Mouse (Mus musculus): Measurements from ENCODE around the gene Trim14. TPM values are rescaled to one million over a fixed set of nuclear protein-coding genes. Genes with fewer than 3 reads are reported as not detected.
A peak's percentile ranks its signal among the peaks of the same experiment; 100 is the strongest.
"Not testable (repeated sequence)": the region's sequence is repeated elsewhere in the genome, so short reads cannot be mapped to it uniquely, and the experiment has no call there.

The Trim14 gene
- polyA plus RNA-seq (2014; fragmentation: Nextera tagmentation; extraction: Ambion mirVana) = 1.7 and 3.1 TPM in 2 replicates

DNA sequence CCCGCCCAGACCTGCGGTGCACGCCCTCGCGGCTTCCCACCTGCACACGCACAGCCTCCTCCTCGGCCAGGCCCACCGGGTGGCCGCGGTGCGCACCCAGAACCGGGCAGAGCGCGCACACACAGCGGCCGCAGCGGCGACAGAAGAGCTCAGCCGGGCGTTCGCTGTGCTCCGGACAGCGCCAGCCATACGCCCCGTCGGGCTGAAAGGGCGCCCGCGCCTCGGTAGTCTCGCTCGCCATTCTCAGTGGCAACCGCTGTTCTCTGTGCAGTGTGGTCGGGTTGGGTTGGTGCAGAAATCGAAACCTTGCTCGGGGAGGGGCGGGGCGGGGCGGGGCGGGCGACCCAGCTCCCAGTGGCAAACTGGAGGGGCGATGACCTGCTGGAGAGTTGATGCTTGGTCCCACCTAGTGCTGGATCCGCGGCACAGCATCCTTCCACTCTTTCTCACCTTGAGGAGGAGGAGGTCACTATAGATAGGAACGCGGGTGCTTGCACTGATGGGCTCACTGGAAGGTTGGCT is at the start of gene Trim14:
Trim14 (minus strand) TSS at position 302 of the 522 bp plus-strand sequence.
- H3K4me3 ChIP-seq (ENCODE audit: low read depth, low read length) = peak within 1 kb of the TSS; percentile 43
- peaks cover 55% of the 10 kb centered on the region for H3K27me3 ChIP-seq (ENCODE audit: insufficient read depth, low read length)
- no peaks in the 10 kb centered on the region for H3K9me3 ChIP-seq (ENCODE audit: low read depth, low read length)
- H3K9ac ChIP-seq = peak within 1 kb of the TSS; percentile 40
- H3K36me3 ChIP-seq (ENCODE audit: insufficient read depth) = no peaks in the 10 kb centered on the region
- under 1% methylated on average over 46 of the region's 46 CpGs for WGBS
- peak; percentile 73 for ATAC-seq (ENCODE audit: insufficient read depth)
- peaks cover 4% of the 10 kb centered on the region; the same call in 1 of the 2 replicates for H3K4me1 ChIP-seq (ENCODE audit: insufficient read depth)
- TF ChIP-seq CTCF (IDR thresholded peaks at IDR 0.05; ENCODE audit: low read depth) = peak; percentile 41
- peak; percentile 60 for DNase-seq
- no peak within 1 kb of the TSS for H3K27ac ChIP-seq (ENCODE audit: low read depth)
- peak within 1 kb of the TSS; percentile 73 for H3K4me2 ChIP-seq

DNA sequence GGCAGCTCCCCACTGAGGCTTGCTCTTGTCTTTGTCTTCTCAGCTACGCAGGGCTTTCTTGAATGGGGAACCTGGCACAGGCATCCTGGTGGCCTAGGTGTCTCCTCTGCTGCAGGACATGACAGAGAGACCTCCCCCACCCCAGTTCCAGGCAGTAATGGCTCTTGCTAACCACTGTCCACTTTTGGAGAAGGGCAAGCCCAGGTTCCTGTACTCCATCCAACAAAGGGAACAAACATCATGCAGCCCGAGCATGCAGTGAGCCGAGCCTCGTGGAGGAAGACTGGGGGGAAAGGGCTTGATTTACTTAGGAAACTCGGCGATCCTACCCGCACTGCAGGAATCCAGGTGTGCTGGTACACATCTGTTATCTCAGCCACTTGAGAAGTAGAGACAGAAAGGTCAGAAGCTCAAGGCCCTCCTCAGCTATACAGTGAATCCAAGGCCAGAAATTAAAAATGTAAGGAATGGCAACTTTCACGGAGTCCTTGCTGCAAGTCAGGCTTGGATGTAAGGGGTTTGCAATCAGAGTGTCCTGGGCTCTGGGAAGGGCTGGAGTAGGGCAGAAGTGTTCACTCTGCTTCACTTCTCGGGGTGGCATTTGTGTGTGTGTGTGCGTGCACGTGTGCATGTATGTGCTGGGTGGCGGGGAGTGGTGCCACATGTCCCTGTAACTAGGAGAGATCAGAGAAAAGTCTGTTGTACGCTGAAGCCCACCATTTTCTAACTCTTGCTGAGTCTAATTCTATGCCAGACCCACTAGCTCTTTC is 49.3 kb upstream of the Trim14 start:
- no peak overlapping the region for H3K4me3 ChIP-seq (ENCODE audit: low read depth, low read length)
- no peak overlapping the region for H3K4me2 ChIP-seq
- no peak for ATAC-seq (ENCODE audit: insufficient read depth)
- DNase-seq = no peak
- TF ChIP-seq CTCF (IDR thresholded peaks at IDR 0.05; ENCODE audit: low read depth) = no peak
- H3K9ac ChIP-seq = no peak overlapping the region
- H3K27ac ChIP-seq (ENCODE audit: low read depth) = no peak overlapping the region
- no peaks in the 10 kb centered on the region for H3K4me1 ChIP-seq (ENCODE audit: insufficient read depth)
- WGBS = 61% methylated on average over 13 of the region's 13 CpGs
- no peaks in the 10 kb centered on the region for H3K27me3 ChIP-seq (ENCODE audit: insufficient read depth, low read length)
- no peaks in the 10 kb centered on the region for H3K36me3 ChIP-seq (ENCODE audit: insufficient read depth)
- no peaks in the 10 kb centered on the region for H3K9me3 ChIP-seq (ENCODE audit: low read depth, low read length)

DNA sequence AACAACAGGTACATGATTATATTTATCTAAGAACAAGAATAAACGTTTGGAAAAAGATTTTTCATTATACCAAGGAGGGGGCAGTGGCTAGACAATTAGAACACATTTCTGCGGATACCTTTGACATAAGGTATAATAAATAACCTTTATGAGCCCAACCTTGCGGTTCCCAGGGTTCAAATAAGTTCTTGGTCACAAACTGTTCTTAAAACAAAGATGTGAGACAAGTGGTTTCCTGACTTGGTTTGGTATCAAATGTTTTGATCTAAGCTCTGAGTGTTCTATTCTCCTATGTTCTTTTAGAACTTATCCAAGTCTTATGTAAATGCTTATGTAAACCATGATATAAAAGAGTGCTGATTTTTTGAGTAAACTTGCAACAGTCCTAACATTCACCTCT is 48.6 kb upstream of the Trim14 start:
- not testable (repeated sequence) for H3K9me3 ChIP-seq (ENCODE audit: low read depth, low read length); H3K4me3 ChIP-seq (ENCODE audit: low read depth, low read length); H3K27ac ChIP-seq (ENCODE audit: low read depth); H3K36me3 ChIP-seq (ENCODE audit: insufficient read depth); H3K27me3 ChIP-seq (ENCODE audit: insufficient read depth, low read length); H3K4me1 ChIP-seq (ENCODE audit: insufficient read depth); ATAC-seq (ENCODE audit: insufficient read depth); H3K4me2 ChIP-seq; DNase-seq; H3K9ac ChIP-seq
- 59% methylated on average over 3 of the region's 3 CpGs for WGBS

DNA sequence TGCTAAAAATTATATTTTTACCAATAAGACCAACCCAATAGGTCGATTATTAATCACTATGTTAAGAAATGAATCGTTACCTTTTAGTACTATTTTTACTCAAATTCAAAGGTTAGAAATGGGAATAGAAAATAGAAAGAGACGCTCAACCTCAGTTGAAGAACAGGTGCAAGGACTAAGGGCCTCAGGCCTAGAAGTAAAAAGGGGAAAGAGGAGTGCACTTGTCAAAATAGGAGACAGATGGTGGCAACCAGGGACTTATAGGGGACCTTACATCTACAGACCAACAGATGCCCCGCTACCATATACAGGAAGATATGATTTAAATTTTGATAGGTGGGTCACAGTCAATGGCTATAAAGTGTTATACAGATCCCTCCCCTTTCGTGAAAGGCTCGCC is 48.1 kb upstream of the Trim14 start:
- ATAC-seq (ENCODE audit: insufficient read depth); H3K9me3 ChIP-seq (ENCODE audit: low read depth, low read length): not testable (repeated sequence)
- 90% methylated on average over 2 of the region's 6 CpGs for WGBS

DNA sequence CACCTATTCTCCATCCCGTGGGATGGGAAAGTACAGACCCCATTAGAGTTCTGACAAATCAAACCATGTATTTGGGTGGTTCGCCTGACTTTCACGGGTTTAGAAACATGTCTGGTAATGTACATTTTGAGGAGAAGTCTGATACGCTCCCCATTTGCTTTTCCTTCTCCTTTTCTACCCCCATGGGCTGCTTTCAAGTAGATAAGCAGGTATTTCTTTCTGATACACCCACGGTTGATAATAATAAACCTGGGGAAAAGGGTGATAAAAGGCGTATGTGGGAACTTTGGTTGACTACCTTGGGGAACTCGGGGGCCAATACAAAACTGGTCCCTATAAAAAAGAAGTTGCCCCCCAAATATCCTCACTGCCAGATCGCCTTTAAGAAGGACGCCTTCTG is 46.1 kb upstream of the Trim14 start:
- 78% methylated on average over 9 of the region's 9 CpGs for WGBS
- H3K9me3 ChIP-seq (ENCODE audit: low read depth, low read length); DNase-seq; H3K27me3 ChIP-seq (ENCODE audit: insufficient read depth, low read length); H3K9ac ChIP-seq; H3K4me1 ChIP-seq (ENCODE audit: insufficient read depth); ATAC-seq (ENCODE audit: insufficient read depth); H3K4me3 ChIP-seq (ENCODE audit: low read depth, low read length); H3K4me2 ChIP-seq; H3K27ac ChIP-seq (ENCODE audit: low read depth); H3K36me3 ChIP-seq (ENCODE audit: insufficient read depth): not testable (repeated sequence)

More for the DNA sequence above, 48.1 kb upstream of the Trim14 start:
- H3K4me1 ChIP-seq (ENCODE audit: insufficient read depth); H3K27ac ChIP-seq (ENCODE audit: low read depth); H3K27me3 ChIP-seq (ENCODE audit: insufficient read depth, low read length); H3K4me3 ChIP-seq (ENCODE audit: low read depth, low read length); H3K36me3 ChIP-seq (ENCODE audit: insufficient read depth); H3K4me2 ChIP-seq; H3K9ac ChIP-seq; DNase-seq: not testable (repeated sequence)

DNA sequence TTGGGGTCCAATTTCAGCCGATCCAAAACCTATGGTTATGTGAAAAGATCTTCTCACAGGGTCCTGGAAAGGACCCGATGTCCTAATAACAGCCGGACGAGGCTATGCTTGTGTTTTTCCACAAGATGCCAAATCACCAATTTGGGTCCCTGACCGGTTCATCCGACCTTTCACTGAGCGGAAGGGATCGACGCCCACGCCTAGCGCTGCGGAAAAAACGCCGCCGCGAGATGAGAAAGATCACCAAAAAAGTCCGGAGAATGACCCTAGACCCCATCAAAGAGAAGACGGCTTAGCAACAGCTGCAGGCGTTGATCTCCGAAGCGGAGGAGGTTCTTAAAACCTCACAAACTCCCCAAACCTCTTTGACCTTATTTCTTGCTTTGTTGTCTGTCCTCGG is 45.6 kb upstream of the Trim14 start:
- 93% methylated on average over 22 of the region's 22 CpGs for WGBS
- not testable (repeated sequence) for H3K9me3 ChIP-seq (ENCODE audit: low read depth, low read length); H3K4me3 ChIP-seq (ENCODE audit: low read depth, low read length); ATAC-seq (ENCODE audit: insufficient read depth); H3K27ac ChIP-seq (ENCODE audit: low read depth); H3K9ac ChIP-seq; DNase-seq; H3K36me3 ChIP-seq (ENCODE audit: insufficient read depth); H3K4me1 ChIP-seq (ENCODE audit: insufficient read depth); H3K27me3 ChIP-seq (ENCODE audit: insufficient read depth, low read length); H3K4me2 ChIP-seq

DNA sequence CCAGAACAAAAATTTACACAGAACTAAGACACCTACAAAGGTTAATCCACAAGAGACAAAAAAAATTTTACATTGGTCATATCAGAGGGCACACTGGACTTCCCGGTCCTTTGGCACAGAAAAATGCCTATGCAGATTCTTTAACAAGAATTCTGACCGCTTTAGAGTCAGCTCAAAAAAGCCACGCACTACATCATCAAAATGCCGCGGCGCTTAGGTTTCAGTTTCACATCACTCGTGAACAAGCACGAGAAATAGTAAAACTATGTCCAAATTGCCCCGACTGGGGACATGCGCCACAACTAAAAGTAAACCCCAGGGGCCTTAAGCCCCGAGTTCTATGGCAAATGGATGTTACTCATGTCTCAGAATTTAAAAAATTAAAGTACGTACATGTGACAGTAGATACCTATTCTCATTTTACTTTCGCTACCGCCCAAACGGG is 44.9 kb upstream of the Trim14 start:
- not testable (repeated sequence) for DNase-seq; H3K36me3 ChIP-seq (ENCODE audit: insufficient read depth); H3K4me3 ChIP-seq (ENCODE audit: low read depth, low read length); H3K9me3 ChIP-seq (ENCODE audit: low read depth, low read length); H3K27ac ChIP-seq (ENCODE audit: low read depth); H3K27me3 ChIP-seq (ENCODE audit: insufficient read depth, low read length); H3K4me2 ChIP-seq; H3K9ac ChIP-seq; H3K4me1 ChIP-seq (ENCODE audit: insufficient read depth); ATAC-seq (ENCODE audit: insufficient read depth)
- 89% methylated on average over 15 of the region's 15 CpGs for WGBS

DNA sequence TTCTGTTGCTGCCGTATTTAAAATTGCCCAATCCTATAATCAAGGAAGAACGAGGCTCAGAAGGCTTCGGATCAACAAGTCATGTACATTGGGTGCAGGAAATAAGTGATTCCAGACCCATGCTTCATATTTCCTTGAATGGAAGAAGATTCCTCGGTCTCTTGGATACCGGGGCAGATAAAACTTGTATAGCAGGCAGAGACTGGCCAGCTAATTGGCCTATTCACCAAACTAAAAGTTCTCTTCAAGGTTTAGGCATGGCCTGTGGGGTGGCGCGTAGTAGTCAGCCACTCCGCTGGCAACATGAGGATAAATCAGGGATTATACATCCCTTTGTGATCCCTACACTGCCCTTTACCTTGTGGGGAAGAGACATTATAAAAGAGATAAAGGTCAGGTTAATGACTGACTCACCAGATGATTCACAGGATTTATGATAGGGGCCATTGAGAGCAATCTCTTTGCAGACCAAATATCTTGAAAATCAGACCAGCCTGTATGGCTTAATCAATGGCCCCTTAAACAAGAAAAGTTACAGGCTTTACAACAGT is 42.9 kb upstream of the Trim14 start:
- H3K4me1 ChIP-seq (ENCODE audit: insufficient read depth); ATAC-seq (ENCODE audit: insufficient read depth); DNase-seq; H3K4me2 ChIP-seq; H3K36me3 ChIP-seq (ENCODE audit: insufficient read depth); H3K27ac ChIP-seq (ENCODE audit: low read depth); H3K4me3 ChIP-seq (ENCODE audit: low read depth, low read length); H3K27me3 ChIP-seq (ENCODE audit: insufficient read depth, low read length); H3K9ac ChIP-seq; H3K9me3 ChIP-seq (ENCODE audit: low read depth, low read length): not testable (repeated sequence)
- WGBS = 88% methylated on average over 8 of the region's 8 CpGs

Data from lung, embryonic 14.5 days (tissue).